Mouse (Mus musculus): ENCODE measurements around the gene Csf3r.
"Not testable (repeated sequence)": the region's sequence is repeated elsewhere in the genome, so short reads cannot be mapped to it uniquely, and the experiment has no call there.

The Csf3r gene

DNA sequence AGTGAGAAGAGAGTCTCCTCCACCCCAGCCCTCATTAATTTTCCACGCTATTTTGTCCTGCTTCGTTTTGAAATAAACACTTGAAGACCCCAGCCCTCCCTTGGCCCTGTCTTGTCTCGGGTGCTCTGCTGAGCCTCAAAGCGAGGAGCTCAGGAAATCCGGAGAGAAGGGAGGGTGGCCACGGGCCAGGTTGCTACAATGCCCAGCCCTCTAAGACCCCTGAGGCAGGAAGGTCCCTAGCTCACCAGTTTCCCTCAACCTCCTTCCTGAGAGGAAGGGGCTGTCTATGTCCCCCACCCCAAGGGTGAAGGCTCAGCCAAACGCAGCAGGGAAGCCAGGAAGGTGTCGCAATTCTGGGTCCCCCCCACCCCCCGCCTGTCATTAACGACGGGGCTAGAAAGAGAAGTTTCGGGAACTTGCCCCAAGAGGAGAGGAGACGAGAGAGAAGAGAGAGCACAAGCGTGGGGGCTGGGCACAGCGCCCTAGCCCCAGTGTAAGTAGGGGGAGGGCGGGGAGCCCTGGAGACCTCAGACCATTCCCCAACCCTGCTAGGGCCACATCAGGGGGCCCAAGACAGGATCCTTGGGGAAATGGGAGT, at the start of gene Csf3r:
Gene Csf3r, plus strand, starts transcription at position 248 of the 598 bp plus-strand sequence.
- no peak for DNase-seq (ENCODE audit: low read depth, low spot score)

- no peak for DNase-seq (ENCODE audit: low read depth, low spot score)
Measured at GRCm38 (mm10) chr4:125977768-125978167, 46.6 kb upstream of the Csf3r start.

GRCm38 (mm10) chr4:125983279-125983678, 41.1 kb upstream of the Csf3r start:
- DNase-seq (ENCODE audit: low read depth, low spot score) = no peak

- DNase-seq (ENCODE audit: low read depth, low spot score) = not testable (repeated sequence)
Measured at GRCm38 (mm10) chr4:125985703-125986102, 38.6 kb upstream of the Csf3r start.

DNA sequence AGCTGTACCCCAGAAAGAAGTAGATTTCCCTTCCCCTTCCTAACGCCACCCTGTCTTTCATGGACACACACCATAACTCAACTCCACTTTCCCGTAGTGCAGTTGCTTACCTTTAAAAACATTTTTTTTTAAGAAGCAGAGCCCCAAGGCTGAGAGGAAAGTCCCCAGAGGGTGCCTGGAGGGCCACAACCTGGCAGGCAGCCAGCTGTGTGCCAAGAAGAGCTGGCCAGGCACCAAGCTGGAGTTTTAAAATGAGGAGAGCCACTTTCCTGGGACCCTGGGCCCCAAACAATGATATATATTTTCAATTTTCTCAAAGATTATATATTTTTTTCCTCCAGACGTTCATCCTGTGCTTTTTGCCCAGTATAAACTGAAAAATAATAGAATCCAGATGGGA, 37.3 kb upstream of the Csf3r start:
- no peak for DNase-seq (ENCODE audit: low read depth, low spot score)

DNA sequence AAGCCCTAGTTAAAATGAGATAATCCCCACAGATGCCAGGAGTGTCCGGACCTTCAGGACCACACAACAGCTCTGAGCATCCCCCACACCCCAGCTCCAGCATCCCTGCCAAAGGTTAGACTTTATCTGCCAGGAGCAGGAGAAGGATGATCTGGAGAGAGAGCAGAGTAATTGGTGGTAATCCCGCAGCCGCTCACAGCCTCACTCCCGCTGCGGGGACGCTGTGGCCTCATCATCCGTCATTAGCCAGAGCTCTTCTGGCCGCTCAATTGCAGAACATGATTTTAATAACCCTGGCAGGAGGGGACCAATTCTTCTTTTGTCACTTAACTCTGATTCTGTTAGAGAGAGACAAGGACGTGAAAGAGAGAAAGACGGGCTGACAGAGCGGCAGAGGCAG, 35.3 kb upstream of the Csf3r start:
- no peak for DNase-seq (ENCODE audit: low read depth, low spot score)

DNA sequence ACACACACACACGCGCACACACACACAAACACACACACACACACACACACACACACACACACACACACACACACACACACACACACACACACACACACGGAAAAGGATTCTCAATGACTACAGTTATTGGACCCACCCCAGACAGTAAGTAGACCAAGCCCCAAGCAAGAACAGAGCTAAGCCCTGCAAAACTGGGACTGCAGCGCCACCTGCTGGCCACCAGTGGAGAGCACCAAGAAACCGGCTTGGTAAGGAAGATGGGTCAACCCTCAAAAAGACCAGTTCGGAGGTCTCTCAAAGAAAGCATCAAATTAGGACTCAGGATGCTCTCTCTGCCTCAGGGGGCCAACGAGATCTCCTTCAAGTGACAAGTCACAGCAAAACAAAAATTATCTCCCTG, 34.2 kb upstream of the Csf3r start:
- DNase-seq (ENCODE audit: low read depth, low spot score) = peak; percentile 72

DNA sequence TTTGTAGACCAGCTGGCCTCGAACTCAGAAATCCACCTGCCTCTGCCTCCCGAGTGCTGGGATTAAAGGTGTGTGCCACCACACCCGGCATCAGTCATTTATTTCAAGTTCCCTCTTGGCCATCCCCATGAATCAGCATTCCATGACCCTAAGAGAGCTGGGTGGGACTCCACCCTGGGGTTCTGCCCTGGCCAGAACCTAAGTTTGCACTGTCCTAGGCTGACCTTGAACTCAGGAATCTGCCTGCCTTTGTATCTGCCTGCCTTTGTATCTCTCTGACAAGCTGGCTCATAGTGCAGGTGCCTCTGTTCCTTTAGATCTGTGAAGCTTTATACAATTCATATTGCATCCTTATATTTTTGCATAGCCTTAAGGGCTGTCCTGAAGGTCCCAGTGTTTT, 32.1 kb upstream of the Csf3r start:
- DNase-seq (ENCODE audit: low read depth, low spot score) = no peak

- DNase-seq (ENCODE audit: low read depth, low spot score) = no peak
Measured at GRCm38 (mm10) chr4:125992906-125993305, 31.4 kb upstream of the Csf3r start.

- peak; percentile 23 for DNase-seq (ENCODE audit: low read depth, low spot score)
Measured at GRCm38 (mm10) chr4:125996576-125996975, 27.8 kb upstream of the Csf3r start.

GRCm38 (mm10) chr4:125997826-125998225, 26.5 kb upstream of the Csf3r start:
- DNase-seq (ENCODE audit: low read depth, low spot score) = no peak

- no peak for DNase-seq (ENCODE audit: low read depth, low spot score)
Measured at GRCm38 (mm10) chr4:126001311-126002199, 22.8 kb upstream of the Csf3r start.

DNA sequence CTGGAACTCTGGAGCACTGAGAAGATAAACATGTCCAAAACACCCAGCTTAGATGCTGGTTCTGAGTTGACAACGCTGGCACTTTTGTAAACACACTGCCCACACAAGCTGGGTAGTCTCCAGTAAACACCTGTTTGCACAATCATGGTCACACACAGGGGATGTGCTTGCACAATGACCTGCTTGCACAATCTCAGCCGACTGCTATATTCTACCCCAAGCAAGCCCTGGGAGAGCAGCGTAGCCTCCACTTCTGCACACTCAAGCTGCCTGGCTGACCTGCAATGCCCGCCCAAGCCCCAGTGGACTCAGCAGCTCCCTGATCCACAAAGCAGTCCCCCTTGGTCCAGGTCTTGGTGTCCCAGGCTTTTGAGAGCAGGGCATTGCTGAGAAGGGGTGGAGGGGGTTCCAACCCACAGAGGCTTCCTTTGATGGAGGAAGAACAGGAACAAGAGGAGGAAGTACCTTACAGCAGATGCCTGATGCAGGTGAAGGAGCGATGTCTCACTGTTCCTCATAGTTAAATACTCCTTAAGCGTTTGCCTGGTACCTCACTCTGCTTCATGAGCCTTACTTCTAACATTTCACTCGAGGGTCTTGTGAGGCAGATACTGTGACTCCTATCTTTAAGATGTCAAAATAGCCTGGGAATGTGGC, 6.5 kb upstream of the Csf3r start:
- no peak for DNase-seq (ENCODE audit: low read depth, low spot score)

DNA sequence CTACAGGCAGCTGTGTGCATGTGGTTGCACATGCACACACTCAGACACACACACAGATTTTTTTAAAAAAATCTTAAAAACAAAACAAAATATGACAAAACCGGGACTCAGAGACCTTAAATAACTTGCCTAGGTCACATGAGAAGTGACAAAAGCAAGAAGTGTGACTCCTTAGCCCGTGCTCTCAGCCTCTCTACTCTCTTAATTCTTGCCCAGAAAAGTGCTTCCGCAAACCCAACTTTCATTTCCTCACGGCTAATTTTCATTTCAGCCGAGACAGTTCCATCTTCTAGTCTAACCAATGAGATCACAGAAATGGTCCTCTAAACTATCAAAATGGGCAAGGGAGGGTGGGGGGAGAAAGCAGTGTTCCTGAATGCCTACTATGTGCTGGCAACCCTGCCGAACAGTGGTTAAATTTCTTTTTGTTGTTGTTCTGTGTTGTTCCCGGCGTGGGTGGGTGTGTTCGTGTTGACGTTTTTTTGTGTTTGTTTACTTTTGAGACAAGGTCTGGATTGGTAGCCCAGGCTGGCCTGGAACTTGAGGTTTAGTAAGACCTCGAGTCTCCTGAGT, 5.3 kb upstream of the Csf3r start:
- no peak for DNase-seq (ENCODE audit: low read depth, low spot score)

DNA sequence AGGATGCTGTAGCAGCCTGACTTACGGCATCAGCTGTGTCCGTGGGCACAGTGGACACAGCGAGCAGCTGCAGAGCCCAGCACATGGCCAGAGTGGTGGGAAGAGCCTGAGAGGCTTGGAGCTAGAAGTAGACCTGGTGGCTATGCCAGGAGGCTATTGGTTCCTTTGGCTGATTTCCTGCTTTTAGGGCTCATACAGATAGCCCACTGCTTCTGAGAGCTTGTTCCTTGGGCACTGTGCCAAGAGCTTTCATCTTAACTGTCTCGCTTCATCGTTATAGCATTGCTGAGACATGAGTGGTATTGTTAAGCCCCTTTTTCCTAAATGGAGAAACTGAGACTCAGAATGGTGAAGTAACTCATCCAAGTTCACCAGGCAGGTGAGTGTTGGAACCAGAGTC, 1.5 kb downstream of the Csf3r start:
- DNase-seq (ENCODE audit: low read depth, low spot score) = no peak

GRCm38 (mm10) chr4:126027980-126028379, 3.6 kb downstream of the Csf3r start:
- no peak for DNase-seq (ENCODE audit: low read depth, low spot score)

DNA sequence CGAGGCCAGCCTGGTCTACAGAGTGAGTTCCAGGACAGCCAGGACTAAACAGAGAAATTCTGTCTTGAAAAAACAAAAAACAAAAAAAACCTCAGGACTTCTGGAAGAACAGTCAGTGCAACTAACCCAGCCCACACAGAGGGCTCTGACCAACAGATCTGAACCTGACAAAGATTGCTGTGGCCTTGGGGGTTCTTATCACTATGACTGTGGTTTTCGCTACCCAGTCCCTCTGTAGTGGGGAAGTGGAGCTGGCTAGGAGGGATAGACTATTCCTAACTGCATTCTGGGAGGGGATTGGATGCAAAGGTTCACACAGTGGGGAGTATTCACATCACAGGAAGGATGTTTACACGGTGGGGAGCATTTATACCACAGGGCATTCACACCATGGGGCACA, 4.7 kb downstream of the Csf3r start:
- DNase-seq (ENCODE audit: low read depth, low spot score) = no peak

GRCm38 (mm10) chr4:126030705-126031104, 6.4 kb downstream of the Csf3r start:
- no peak for DNase-seq (ENCODE audit: low read depth, low spot score)

DNA sequence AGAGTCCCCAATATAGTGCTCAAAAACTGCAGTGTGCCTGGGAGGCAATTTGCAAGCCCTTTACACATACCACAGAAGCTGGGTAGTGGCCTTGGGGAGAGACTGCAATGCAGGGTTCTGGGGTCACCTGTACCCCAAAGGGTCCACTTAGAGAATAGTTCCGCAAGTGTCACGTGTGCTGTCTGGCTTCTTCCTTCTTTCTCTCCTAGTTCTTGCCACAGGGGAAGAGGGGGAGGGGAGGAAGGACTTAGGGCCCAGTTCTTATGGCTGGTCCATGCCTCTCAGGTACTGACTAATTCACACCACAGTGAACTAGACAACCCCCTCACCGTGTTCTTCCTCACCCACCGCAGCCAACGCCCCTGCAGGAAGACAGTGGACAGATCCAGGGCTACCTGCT, 11.1 kb downstream of the Csf3r start:
- DNase-seq (ENCODE audit: low read depth, low spot score) = no peak

GRCm38 (mm10) chr4:126046851-126047585, 22.7 kb downstream of the Csf3r start, which contains the start of gene Mrps15:
TSS of gene Mrps15 (plus strand) at chr4:126046925.
- peak; percentile 94 for DNase-seq (ENCODE audit: low read depth, low spot score)

DNA sequence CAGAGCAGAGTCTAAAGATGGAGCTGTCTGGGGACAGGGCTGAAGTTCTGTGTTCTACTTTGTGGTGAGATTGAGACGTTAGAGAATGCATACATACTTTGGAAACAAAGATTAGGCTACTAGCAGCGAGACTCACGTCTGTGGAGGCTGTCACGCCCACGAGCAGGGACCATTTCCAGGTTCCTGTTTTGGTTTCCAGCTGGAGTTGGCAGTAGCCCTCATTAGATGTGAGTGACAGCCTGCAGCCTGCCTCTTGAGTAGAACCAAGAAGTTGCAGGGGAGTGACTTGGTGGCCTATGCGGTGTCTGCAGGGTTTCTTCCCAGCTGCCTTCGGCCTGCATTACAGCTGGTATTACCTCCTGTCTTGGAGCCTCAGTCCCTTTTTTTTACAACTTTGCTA, 27.3 kb downstream of the Csf3r start:
- no peak for DNase-seq (ENCODE audit: low read depth, low spot score)

All from 3T3-L1 (cell line).